Mouse (Mus musculus): ENCODE data around the gene Vmn1r184.
"Not testable (repeated sequence)": the region's sequence is repeated elsewhere in the genome, so short reads cannot be mapped to it uniquely, and the experiment has no call there.

The Vmn1r184 gene

GRCm38 (mm10) chr7:26260034-26260433 lies at the start of gene Vmn1r184:
Vmn1r184 (plus strand) TSS chr7:26260334.
- DNase-seq (ENCODE audit: low spot score in 2 of 2), result not testable (repeated sequence)

GRCm38 (mm10) chr7:26303429-26304166 lies 43.5 kb downstream of the Vmn1r184 start:
- not testable (repeated sequence) for DNase-seq (ENCODE audit: low spot score in 2 of 2)

- not testable (repeated sequence) for DNase-seq (ENCODE audit: low spot score in 2 of 2)
These were observed 46.8 kb downstream of the Vmn1r184 start, which contains the start of gene Cyp2a4 for GRCm38 (mm10) chr7:26306926-26307325. Cyp2a4 (plus strand) TSS chr7:26307169.

- DNase-seq (ENCODE audit: low spot score in 2 of 2), result not testable (repeated sequence)
These were observed 51.7 kb downstream of the Vmn1r184 start for GRCm38 (mm10) chr7:26311786-26312185.

- not testable (repeated sequence) for DNase-seq (ENCODE audit: low spot score in 2 of 2)
These were observed 55.1 kb downstream of the Vmn1r184 start for GRCm38 (mm10) chr7:26315194-26315593.

GRCm38 (mm10) chr7:26315809-26316208 lies 55.7 kb downstream of the Vmn1r184 start:
- not testable (repeated sequence) for DNase-seq (ENCODE audit: low spot score in 2 of 2)
